Mouse (Mus musculus): ENCODE measurements around the gene Smim1.
A peak's percentile ranks its signal among the peaks of the same experiment; 100 is the strongest.

Smim1 gene

DNA sequence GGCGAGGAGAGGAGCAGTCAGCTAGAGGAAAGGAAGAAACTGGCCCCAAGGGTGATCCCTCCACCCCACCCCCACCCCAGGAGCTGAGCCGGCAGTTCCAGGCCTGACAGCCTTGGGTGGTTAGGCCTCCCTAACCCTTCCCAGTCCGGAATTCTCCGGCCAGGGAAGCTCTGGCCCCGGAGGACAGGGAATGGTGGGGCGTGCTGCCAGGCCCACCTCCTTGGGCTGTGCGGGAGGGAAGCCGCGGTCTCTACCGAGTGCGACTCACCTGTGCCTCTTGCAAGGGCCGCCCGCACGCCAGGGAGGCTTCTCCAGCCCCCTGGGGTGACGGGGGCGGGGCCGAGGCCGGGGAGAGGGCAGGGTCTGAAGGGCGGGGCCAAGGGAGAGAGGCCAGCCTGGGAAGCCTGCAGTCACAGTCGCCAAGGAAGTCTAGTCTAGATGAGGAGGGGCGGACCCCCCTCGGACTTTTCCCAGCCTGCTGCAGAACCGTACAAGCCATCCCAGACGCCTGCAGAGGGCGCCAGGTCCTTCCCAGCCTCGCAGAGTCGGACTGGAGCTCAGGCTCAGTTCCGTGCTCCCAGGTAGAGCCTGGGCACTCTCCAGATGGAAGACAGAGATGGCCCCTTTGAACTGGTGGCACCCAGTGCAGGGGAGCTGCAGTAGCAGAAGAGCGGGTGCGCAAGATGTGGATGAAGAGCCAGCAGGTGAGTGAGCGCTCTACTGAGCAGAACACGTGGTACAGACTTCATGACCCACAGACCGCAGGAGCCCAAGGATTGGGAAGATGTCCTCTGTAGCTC lies at the start of gene Smim1:
Gene Smim1 (minus strand): TSS at position 590 of the 800 bp plus-strand sequence.
- DNase-seq (ENCODE audit: low spot score), result peak; percentile 67

DNA sequence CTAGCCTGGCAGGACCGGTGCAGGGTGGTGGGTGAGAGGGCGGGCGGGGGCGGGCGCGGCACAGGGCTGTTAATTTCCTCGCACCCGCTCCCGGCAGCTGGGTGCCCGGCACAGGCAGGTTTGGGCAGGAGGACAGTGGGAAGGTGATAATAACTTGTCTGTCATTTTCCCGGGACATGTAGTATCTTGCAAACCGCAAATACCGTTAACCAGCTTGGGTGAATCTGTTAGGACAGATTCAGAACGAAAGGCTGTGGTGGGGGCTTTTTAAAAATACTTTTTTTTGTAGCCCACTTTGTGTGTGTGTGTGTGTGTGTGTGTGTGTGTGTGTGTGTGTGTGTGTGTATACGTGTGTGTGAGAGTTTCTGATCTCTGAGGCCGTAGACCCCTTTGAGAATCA lies 45.9 kb upstream of the Smim1 start:
- no peak for DNase-seq (ENCODE audit: low spot score)

- no peak for DNase-seq (ENCODE audit: low spot score)
Measured at GRCm38 (mm10) chr4:154071521-154071920, 45.5 kb upstream of the Smim1 start.

- DNase-seq (ENCODE audit: low spot score), result no peak
Measured at GRCm38 (mm10) chr4:154070896-154071295, 44.9 kb upstream of the Smim1 start.

DNA sequence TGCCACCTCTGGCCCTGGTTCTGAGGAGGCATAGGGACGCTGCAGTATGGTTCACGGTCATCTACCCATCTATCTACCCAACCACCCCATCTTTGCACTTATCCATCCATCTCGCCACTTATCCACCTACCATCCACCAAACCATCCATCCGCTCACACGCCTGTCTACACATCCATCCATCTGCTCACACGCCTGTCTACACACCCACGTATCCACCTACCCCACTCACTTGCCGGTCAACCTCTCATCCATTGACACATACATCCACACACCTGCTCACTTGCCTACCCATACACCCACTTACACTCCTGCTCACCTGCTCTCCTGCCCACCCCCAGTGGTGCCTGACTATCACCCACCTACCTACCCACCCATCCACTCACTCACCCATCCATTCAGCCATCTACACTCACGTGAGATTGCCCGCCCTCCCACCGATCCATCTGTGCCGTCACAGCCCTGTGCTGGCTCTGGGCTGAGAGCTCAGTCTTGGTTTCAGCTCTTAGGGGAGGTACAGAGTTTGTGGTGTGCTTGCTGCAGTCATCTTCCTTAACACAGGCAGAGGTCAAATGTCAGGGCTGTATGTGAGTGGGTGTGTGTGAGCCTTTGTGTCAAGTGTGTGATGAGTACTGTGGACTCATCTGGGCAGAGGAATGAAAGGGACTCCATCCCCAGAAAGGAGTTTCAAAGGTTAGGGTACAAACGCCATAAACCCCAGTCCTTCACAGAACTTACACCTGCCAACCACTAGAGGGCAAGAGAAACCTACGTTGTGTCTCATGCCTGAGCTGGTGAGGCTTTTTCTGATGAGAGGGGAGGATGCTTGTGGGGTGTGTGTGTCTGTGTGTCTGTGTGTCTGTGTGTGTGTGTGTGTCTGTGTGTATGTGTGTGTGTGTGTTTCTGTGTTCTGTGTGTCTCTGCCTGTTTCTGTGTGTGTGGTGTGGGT lies 39.1 kb upstream of the Smim1 start:
- DNase-seq (ENCODE audit: low spot score), result no peak

DNA sequence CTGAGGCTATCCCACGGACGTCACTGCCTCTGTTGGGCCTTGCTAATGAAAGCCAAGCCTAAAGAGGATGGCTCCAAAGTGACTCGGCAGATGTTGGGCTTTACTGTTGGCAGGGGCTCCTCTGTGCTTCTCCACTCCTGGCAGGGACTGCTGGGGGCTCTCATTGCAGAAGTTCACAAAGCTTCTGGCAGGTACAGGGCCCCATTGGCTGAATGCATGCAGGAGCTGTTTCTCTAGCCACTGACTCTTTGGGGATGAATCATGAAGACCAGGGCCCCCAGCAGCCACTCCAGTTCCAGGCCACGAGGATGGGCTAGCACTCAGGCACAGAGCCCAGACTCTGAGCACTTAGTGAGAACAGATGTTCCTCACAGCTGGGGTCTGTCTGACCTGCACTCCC lies 31.7 kb upstream of the Smim1 start:
- DNase-seq (ENCODE audit: low spot score), result no peak

DNA sequence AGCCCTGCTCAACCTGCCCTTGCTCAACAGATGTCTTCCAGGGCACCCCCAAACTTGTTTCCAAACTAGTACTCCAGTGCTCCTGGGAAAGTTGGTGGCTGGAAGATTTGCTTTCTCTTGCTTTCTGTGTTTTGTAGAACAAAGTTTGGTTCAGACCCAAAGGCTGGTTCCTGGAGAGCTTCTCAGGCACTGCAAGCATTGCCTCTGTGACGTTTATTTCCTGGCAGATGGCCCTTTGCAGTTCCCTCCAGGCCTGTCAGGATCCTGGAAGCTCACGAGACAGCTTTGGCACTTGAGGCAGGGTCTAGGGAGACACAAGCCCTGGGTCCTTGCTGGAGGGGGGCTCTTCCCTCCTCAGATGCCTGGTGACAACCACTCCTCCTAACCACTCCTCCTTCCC lies 30.6 kb upstream of the Smim1 start:
- no peak for DNase-seq (ENCODE audit: low spot score)

DNA sequence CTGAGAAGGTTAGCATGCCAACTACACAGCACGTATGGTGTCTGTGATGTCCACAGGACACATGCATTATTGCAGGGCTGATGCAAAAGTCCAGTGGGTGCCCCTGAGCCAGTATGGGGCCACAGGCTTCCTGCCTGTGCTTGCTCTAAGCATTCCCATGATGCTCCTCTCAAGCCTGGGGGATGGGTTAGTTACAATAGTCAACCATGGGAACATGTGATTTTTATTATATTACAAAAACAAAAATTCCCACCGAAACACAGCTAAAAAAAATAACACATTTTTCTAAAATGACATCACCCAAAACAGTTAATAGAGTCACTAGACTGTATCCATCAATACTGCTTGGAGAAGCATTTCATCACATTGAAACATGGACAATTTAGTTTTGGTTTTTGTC lies 30.0 kb upstream of the Smim1 start:
- no peak for DNase-seq (ENCODE audit: low spot score)

- DNase-seq (ENCODE audit: low spot score), result no peak
Measured at GRCm38 (mm10) chr4:154055482-154055881, 29.5 kb upstream of the Smim1 start.

- DNase-seq (ENCODE audit: low spot score), result no peak
Measured at GRCm38 (mm10) chr4:154053065-154053464, 27.0 kb upstream of the Smim1 start.

DNA sequence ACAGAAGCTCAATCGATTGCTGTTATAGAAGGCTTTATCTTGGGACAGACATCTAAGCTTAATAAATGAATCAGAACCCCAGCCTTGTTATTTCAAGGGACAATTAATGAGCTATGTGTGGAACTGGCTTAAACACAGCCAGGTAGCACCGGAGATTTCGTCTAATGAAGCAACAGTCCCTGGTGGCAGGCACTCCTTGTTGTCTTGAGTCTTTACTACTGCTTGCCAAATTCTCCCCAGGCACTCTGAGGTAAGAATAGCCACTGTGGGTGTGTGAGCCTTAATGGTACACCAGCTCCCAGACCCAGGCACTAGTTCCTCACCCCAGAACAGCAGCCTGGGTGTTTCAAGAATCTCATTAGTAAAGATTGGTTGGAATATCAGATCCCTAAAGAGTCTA lies 25.4 kb upstream of the Smim1 start:
- DNase-seq (ENCODE audit: low spot score), result no peak

GRCm38 (mm10) chr4:154045837-154046236 lies 19.8 kb upstream of the Smim1 start:
- DNase-seq (ENCODE audit: low spot score), result no peak

GRCm38 (mm10) chr4:154042577-154042976 lies 16.5 kb upstream of the Smim1 start, which contains the start of gene Ccdc27:
Gene Ccdc27, minus strand, starts transcription at chr4:154042677.
- DNase-seq (ENCODE audit: low spot score), result no peak

- DNase-seq (ENCODE audit: low spot score), result no peak
Measured at GRCm38 (mm10) chr4:154037123-154037522, 11.1 kb upstream of the Smim1 start.

GRCm38 (mm10) chr4:154028646-154029045 lies 2.6 kb upstream of the Smim1 start:
- no peak for DNase-seq (ENCODE audit: low spot score)

DNA sequence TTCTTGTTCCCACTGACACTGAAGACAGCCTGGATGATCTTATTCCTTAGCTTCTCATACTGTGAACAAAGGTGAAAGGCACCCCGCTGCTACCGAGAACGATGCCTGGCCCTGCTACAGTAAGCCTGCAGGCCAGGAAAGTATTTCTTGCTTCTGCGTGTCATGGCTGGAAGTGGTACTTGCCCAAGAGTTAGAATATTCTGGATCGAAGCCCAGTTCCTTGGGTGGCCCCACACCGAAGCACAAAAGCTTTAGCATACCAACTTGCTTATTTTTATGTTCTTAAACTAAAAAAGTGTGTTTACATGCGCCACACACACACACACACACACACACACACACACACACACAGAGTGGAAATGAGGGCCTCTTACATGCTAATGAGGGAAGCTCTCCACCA lies 2.0 kb upstream of the Smim1 start:
- no peak for DNase-seq (ENCODE audit: low spot score)

DNA sequence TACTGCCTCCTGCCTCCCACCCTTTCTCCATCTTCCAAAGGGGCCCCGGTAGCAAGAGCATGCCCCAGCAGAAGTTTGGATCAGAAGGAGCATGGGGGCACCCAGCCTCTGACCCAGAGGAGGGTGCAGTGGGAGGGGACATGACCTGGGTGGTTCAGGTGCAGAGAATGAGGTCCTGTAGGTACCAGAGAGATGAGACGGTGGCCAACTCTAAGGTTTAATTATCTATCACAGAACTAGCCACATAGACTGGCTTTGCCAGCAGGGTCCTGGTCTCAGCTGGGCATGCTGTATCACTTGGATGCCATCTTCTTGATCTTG lies 371 bp upstream of the Smim1 start:
- no peak for DNase-seq (ENCODE audit: low spot score)

- DNase-seq (ENCODE audit: low spot score), result no peak
Measured at GRCm38 (mm10) chr4:154024729-154025521, 1.1 kb downstream of the Smim1 start.

DNA sequence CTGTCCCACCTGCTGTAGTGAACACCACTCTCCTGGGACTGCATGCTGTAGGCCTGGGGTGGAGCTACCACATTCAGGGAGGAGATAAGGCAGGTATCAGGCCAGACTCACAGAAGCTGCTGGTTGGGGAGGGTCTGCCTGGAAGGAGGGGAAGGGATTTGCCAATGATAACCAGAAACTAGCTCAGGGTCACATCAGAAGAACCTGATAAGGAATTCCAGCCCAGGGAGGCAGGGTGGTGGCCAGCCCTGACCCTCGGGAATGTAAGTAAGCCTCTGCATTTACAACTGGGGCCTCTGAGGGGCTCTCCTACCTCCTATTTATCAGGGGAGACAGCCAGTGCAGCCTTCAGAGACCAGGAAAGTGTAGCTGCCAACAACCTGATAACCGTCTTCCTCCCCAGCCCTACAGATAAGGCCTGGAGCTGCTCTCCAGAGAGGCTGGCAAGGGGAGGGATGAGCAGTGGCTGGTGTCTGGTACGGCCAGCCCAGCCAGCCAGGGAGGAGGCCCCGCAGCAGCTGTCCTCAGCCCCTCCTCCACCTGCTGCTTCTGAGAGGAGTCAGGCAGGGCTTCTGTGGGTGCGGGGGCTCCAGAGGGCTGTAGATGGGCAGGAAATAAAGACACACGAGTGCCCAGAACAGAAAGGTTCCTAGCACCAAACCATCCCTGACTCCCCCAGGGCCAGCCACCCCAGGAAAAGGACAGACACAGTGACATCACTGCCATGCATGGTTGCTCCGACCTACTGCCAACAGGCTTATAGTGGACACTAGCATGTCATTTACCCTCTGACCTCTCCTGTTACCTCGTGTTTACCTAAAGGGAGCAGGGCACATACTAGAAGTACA lies 2.1 kb downstream of the Smim1 start:
- DNase-seq (ENCODE audit: low spot score), result no peak

DNA sequence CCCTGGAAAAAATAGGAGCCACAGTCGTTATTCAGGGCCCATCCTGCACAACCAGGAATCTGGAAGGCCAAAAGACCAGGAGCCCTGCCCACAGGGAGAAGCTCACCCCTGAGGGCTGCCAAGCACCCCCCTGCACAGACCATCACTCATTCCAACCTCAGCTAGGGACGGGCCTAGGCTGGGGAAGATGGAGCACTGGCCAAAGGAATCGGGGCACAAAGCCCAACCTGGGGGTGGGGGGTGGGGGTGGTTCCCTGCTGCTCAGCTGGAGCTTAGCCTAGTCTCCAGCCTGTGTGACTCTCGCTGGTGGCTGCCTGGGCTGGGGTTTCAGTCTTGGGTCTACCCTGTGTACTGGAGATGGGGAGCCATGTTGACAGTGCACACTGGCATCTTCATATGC lies 3.2 kb downstream of the Smim1 start:
- DNase-seq (ENCODE audit: low spot score), result no peak

GRCm38 (mm10) chr4:154022407-154022806 lies 3.6 kb downstream of the Smim1 start:
- no peak for DNase-seq (ENCODE audit: low spot score)
